Mouse (Mus musculus): Measurements from ENCODE around the gene Rsl1d1.

DNA sequence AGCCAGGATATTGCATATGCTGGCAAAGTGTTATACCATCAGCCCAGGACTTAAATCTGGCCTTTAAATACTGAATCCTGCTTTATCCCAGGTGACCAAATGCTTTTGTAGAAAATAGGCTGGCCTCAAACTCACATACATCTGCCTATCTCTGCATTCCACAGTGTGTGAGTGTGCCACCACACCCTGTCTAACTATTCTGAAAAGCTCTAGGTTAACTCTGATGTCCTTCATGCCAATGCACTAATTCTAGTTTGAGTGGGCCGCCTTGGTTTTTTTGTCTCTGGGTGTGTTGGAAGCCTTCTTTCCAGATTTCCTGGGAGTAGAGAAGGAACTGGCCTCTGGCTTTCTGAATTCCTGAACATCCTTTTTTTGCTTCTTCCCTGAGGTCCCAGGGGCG is 9.9 kb downstream of the Rsl1d1 start:
- TF ChIP-seq POLR2A (IDR thresholded peaks at IDR 0.05; ENCODE audit: extremely low read depth, insufficient read depth, low read length) (no peak), CTCF (IDR thresholded peaks at IDR 0.05; ENCODE audit: extremely low read depth, insufficient read depth, low read length) (no peak)

All from cortical plate, adult 2 months (tissue).